In genomic region chr3:109339941-109340273, GRCm38 (mm10) we compare ENCODE assay signal across 9 mouse cellular contexts. TPM values are rescaled to one million over a fixed set of nuclear protein-coding genes. Genes with fewer than 3 reads are reported as not detected.
DNase-seq lines count a peak whose midpoint lies in the region; ATAC-seq lines count a peak whose summit lies in the region.
"Had no signal": no experiment of that assay in that cellular context is flagged by ENCODE, and none has a peak within 500 bp of the region (broad histone marks: within the 10 kb centered on the region; RNA-seq: fewer than 3 reads in every experiment).

No protein-coding gene starts in this region.

- no peaks in the 10 kb centered on the region for H3K36me3 ChIP-seq in hindbrain, embryonic 16.5 days (ENCODE audit: control insufficient read depth, insufficient read depth, low read length)
- H3K36me3 ChIP-seq: G1E had no signal

- no peaks in the 10 kb centered on the region for H3K9me3 ChIP-seq in hindbrain, embryonic 16.5 days (ENCODE audit: control insufficient read depth, low read length)

- intact Hi-C loops in left cerebral cortex, postnatal 4 days (cut with DNase I), result loop anchor here (5.0 kb wide), 1 partner anchor 168 kb away; no protein-coding TSS in a partner anchor

- H3K4me2 ChIP-seq in hindbrain, embryonic 16.5 days (ENCODE audit: low read length), result peak overlapping the region; percentile 86

- peaks cover 7% of the 10 kb centered on the region for H3K4me1 ChIP-seq in hindbrain, embryonic 16.5 days (ENCODE audit: control insufficient read depth, insufficient read depth, low read depth, low read length)

- no peaks in the 10 kb centered on the region for H3K27me3 ChIP-seq in hindbrain, embryonic 16.5 days (replicated peaks; ENCODE audit: control insufficient read depth, insufficient read depth, low read length)

- peak; percentile 35 to 65 for DNase-seq in left cerebral cortex, adult 18-20 months (ENCODE audit: low spot score in 2 of 2)
- no peak for DNase-seq in left cerebral cortex, adult 11 months (ENCODE audit: low spot score)
- DNase-seq in cerebellum, postnatal 36 days, result peak; percentile 3 to 10
- DNase-seq in gastrocnemius, adult 8-10 months (ENCODE audit: low spot score in 2 of 2), result peak; percentile 7 to 34
- peak; percentile 27 for DNase-seq in left cerebral cortex, postnatal 4 days
- DNase-seq in right cerebral cortex, postnatal 36 days (ENCODE audit: low spot score in 2 of 2), result peak; percentile 8 to 18

- H3K4me3 ChIP-seq in hindbrain, embryonic 16.5 days (ENCODE audit: low read length), result peak overlapping the region; percentile 85

- under 1% methylated on average over 9 of the region's 9 CpGs for WGBS in hindbrain, embryonic 16.5 days

- H3K9ac ChIP-seq in hindbrain, embryonic 16.5 days (ENCODE audit: low read depth, low read length), result peak overlapping the region; percentile 87

- no peak; the same call in none of the 2 replicates for ATAC-seq in hindbrain, embryonic 16.5 days
- ATAC-seq in megakaryocyte-erythroid progenitor cell, adult 5-6 weeks (replicated peaks; ENCODE audit: low FRiP score, low TSS enrichment, poor library complexity, severe bottlenecking), result 0 out of 2 replicates have a peak, but pooled peaks have one; percentile 10

- peak overlapping the region; percentile 89 for H3K27ac ChIP-seq in hindbrain, embryonic 16.5 days (ENCODE audit: low read depth, low read length)

RNA-seq across cellular contexts. Expression of gene Vav3, which starts 0.5 kb away (rescaled TPM):
- total RNA-seq in left cerebral cortex, adult 18-20 months (2021), result 1 to 10 TPM; 5.3 to 6.6 TPM
- 1 to 10 TPM in 2 of 4 experiments, under 1 TPM in 2; 0.70 to 2.0 (median 1.2) TPM for total RNA-seq in gastrocnemius, adult 8-10 months (2022)
- polyA plus RNA-seq in hindbrain, embryonic 16.5 days (2015; fragmentation: Nextera tagmentation; extraction: Ambion mirVana), result 10.3 and 13.7 TPM in 2 replicates
- total RNA-seq in left cerebral cortex, postnatal 4 days (2021), result 1 to 10 TPM; 6.2 to 8.4 TPM
- 6.6 and 12.2 TPM in 2 replicates for total RNA-seq in megakaryocyte-erythroid progenitor cell, adult 5-6 weeks (2014; fragmentation: Nextera tagmentation)
- 5.5 and 11.3 TPM in 2 replicates for total RNA-seq in megakaryocyte-erythroid progenitor cell, adult 5-6 weeks (2017)
- polyA plus RNA-seq: G1E had no signal
